Mouse (Mus musculus): ENCODE data around the gene Ttk.

- TF ChIP-seq CTCF (IDR thresholded peaks at IDR 0.05; ENCODE audit: borderline replicate concordance, extremely low read depth, insufficient read depth, insufficient read length), result no peak
- no peak for TF ChIP-seq POLR2A (IDR thresholded peaks at IDR 0.05; ENCODE audit: borderline replicate concordance, extremely low read depth, insufficient read depth, insufficient read length, poor library complexity, severe bottlenecking)
Observed at GRCm38 (mm10) chr9:83893767-83894330, 59.4 kb downstream of the Ttk start.
